Mouse (Mus musculus) olfactory bulb, adult 2 months (tissue): ENCODE data around the gene Rasgef1b. TPM values are rescaled to one million over a fixed set of nuclear protein-coding genes. Genes with fewer than 3 reads are reported as not detected.

Source experiments
- H3K27ac ChIP-seq: fragments of 200-500 bp; 2 replicates; pipeline ENCODE4 v1.5.1; 2012; ENCODE audit warnings: low read depth, low read length; ENCODE audit not compliant: insufficient read depth
- H3K4me1 ChIP-seq: fragments of 200-500 bp; 2 replicates; pipeline ENCODE4 v1.6.1; 2012; ENCODE audit warnings: low read length; ENCODE audit not compliant: control insufficient read depth, insufficient read depth
- H3K4me3 ChIP-seq: fragments of 200-500 bp; 2 replicates; pipeline ENCODE4 v1.5.1; 2012; ENCODE audit warnings: mild to moderate bottlenecking, low read depth, low read length, moderate library complexity; ENCODE audit not compliant: insufficient read depth
- CTCF ChIP-seq: fragments of 200-500 bp; IDR thresholded peaks from 2 replicates; pipeline ENCODE4 v1.5.1; 2012; ENCODE audit warnings: low read depth, mild to moderate bottlenecking, low read length, moderate library complexity; ENCODE audit not compliant: insufficient read depth
- POLR2A ChIP-seq: fragments of 200-500 bp; IDR thresholded peaks from 2 replicates; pipeline ENCODE4 v1.6.1; 2012; ENCODE audit warnings: mild to moderate bottlenecking, low read depth, low read length, moderate library complexity; ENCODE audit not compliant: insufficient read depth
- WGBS: fragments of 180-500 bp; shearing (Covaris S2); methylation state at CpG from one replicate; pipeline ENCODE4 v1.1.7; 2018; 5-methylcytosine and 5-hydroxymethylcytosine counted together
- polyA plus RNA-seq: library from polyadenylated mRNA; stranded (reverse); fragments of >200 nt; gene quantifications from 2 replicates; pipeline ENCODE4 v1.2.4, GENCODE M21; 2012; ENCODE audit warnings: low replicate concordance; ENCODE audit not compliant: missing spikeins, insufficient read depth, insufficient read length

The Rasgef1b gene
- polyA plus RNA-seq, 1 experiment: not detected

DNA sequence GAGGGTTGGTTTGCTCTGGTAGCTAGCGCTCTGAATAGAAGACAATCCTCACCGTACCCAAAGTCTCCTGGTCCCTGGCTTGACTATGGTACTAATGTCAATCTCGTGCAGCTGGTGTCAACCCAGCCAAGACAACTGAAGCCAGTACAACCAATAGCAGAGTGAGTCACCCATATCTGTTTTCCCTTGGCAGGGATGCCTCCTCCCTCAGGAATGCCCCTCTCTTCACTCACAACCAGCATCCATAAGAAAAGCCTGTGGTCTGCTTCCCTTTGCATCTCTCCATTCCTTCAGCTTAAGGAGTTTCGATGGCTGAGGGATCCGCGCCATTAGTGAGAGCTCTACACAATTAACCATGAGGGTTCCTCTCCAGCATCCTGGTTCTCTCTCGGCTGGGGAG is 246.8 kb downstream of the Rasgef1b start:
- no peak overlapping the region for H3K4me3 ChIP-seq
- WGBS: 84% methylated on average over 7 of the region's 7 CpGs

GRCm38 (mm10) chr5:99480078-99481031 is 248.5 kb downstream of the Rasgef1b start:
- Histone ChIP-seq H3K4me1 (peaks cover 8% of the 10 kb centered on the region), H3K27ac (no peak overlapping the region), H3K4me3 (no peak overlapping the region)
- TF ChIP-seq POLR2A (no peak), CTCF (no peak)
- 88% methylated on average over 6 of the region's 6 CpGs for WGBS

More for the DNA sequence above, 246.8 kb downstream of the Rasgef1b start:
- no peak overlapping the region for H3K27ac ChIP-seq
- peaks cover 8% of the 10 kb centered on the region for H3K4me1 ChIP-seq
- TF ChIP-seq POLR2A: no peak
- TF ChIP-seq CTCF: no peak

GRCm38 (mm10) chr5:99479263-99480077 is 249.4 kb downstream of the Rasgef1b start:
- peaks cover 8% of the 10 kb centered on the region for H3K4me1 ChIP-seq
- H3K4me3 ChIP-seq: no peak overlapping the region
- H3K27ac ChIP-seq: no peak overlapping the region
- WGBS: 55% methylated on average over 20 of the region's 20 CpGs
- TF ChIP-seq CTCF: no peak
- no peak for TF ChIP-seq POLR2A

- peaks cover 8% of the 10 kb centered on the region for H3K4me1 ChIP-seq
- WGBS: 81% methylated on average over 4 of the region's 4 CpGs
- H3K4me3 ChIP-seq: no peak overlapping the region
- TF ChIP-seq CTCF: no peak
- TF ChIP-seq POLR2A: no peak
- no peak overlapping the region for H3K27ac ChIP-seq
Measured at GRCm38 (mm10) chr5:99478716-99479115, 250.1 kb downstream of the Rasgef1b start.

GRCm38 (mm10) chr5:99477420-99477815 is 251.4 kb downstream of the Rasgef1b start:
- H3K27ac ChIP-seq: no peak overlapping the region
- peaks cover 8% of the 10 kb centered on the region for H3K4me1 ChIP-seq
- H3K4me3 ChIP-seq: no peak overlapping the region
- 98% methylated on average over 9 of the region's 9 CpGs for WGBS
- TF ChIP-seq POLR2A: no peak
- TF ChIP-seq CTCF: no peak

DNA sequence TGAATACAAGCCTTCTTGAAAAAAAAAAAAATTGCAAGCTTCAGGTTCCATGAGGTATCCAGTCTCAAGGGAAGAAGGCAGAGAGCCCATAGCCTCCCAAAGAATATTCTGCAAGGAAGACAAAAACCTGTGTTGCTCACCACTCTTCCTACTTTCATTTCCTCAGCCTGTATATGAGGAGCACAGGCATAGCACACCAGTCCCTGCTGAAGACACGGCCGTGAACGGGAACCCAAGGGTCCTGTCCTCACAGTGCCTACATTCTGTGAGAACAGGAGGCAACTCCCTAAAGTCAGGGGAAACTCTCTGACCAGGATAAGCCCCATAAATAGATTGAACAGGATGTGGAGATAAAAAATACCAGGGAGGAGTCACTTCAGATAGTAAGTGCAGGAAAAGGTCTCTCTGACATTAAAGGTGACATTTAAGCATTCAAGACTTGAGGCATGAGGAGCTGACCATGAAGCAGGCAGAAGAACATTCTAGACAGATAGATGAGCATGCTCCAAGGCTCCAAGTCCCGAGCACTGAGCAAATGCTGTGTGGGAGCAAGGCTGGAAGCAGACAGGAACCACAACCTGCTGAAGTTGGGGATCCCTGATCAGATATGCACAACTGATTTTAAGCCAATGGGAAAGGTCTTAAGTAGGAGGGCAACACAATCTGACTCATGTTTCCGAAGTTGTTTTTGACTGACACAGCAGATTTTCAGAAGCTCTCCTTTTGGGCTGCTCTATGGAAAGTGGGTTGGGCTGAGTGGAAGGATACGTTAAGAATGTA is 252.0 kb downstream of the Rasgef1b start:
- 88% methylated on average over 6 of the region's 6 CpGs for WGBS

GRCm38 (mm10) chr5:99472607-99473335 is 256.1 kb downstream of the Rasgef1b start:
- no peak for TF ChIP-seq POLR2A
- TF ChIP-seq CTCF: no peak
- Histone ChIP-seq H3K4me3 (no peak overlapping the region), H3K4me1 (no peaks in the 10 kb centered on the region), H3K27ac (no peak overlapping the region)
- WGBS: 91% methylated on average over 5 of the region's 5 CpGs

More for the DNA sequence above, 252.0 kb downstream of the Rasgef1b start:
- no peak overlapping the region for H3K27ac ChIP-seq
- H3K4me3 ChIP-seq: no peak overlapping the region
- H3K4me1 ChIP-seq: peaks cover 8% of the 10 kb centered on the region
- TF ChIP-seq CTCF (no peak), POLR2A (no peak)

DNA sequence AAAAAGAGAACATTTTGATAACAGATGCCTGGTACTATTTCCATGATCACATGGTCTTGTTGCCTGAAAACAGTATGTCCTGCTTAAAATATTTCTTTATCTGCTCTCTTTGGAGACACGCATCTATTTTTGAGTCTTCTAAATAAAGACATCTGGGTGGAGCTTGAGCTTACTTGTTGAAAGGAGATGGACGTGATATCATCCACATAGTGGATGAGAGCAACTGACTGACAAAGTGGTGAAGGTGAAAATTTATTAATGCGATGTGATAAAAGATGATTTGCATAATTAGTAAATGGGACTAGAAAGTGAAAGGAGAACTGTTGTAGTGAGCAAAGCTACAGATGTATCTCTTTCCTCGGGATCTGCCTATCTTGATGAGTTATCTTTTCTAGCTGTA is 257.1 kb downstream of the Rasgef1b start:
- no peak overlapping the region for H3K27ac ChIP-seq
- 89% methylated on average over 4 of the region's 4 CpGs for WGBS
- no peaks in the 10 kb centered on the region for H3K4me1 ChIP-seq
- TF ChIP-seq POLR2A: no peak
- TF ChIP-seq CTCF: no peak
- no peak overlapping the region for H3K4me3 ChIP-seq
